Mouse (Mus musculus) cortical plate, adult 2 months (tissue): ENCODE measurements around the gene Ttc7b.

Experiments
- CTCF ChIP-seq: fragments of 200-500 bp; IDR thresholded peaks from 2 replicates; pipeline ENCODE4 v1.5.1; 2011; ENCODE audit warnings: mild to moderate bottlenecking, control low read depth, low read length; ENCODE audit not compliant: insufficient read depth; ENCODE audit errors: extremely low read depth
- POLR2A ChIP-seq: fragments of 200-500 bp; IDR thresholded peaks from 2 replicates; pipeline ENCODE4 v1.6.1; 2011; ENCODE audit warnings: mild to moderate bottlenecking, low read length, control low read depth; ENCODE audit not compliant: insufficient read depth; ENCODE audit errors: extremely low read depth

- TF ChIP-seq POLR2A (no peak), CTCF (no peak)
These were observed 144.8 kb downstream of the Ttc7b start for GRCm38 (mm10) chr12:100375801-100376200.
